Mouse (Mus musculus) forebrain, embryonic 12.5 days (tissue): ENCODE data around the gene Sebox. TPM values are rescaled to one million over a fixed set of nuclear protein-coding genes. Genes with fewer than 3 reads are reported as not detected.
A peak's percentile ranks its signal among the peaks of the same experiment; 100 is the strongest.

Experiments used
- ATAC-seq: fragments of 200-750 bp; cut with Nextera tagmentation; 2 replicates; pipeline ENCODE4 v1.8.0; 2017; ENCODE audit warnings: moderate TSS enrichment; ENCODE audit not compliant: low FRiP score
- H3K27ac ChIP-seq: fragments of 300-500 bp; sonication (generic); 2 replicates; pipeline ENCODE4 v1.5.1; 2016; ENCODE audit warnings: mild to moderate bottlenecking
- H3K27me3 ChIP-seq: fragments of 300-500 bp; sonication (generic); 2 replicates; pipeline ENCODE4 v1.6.1; 2016; ENCODE audit warnings: mild to moderate bottlenecking
- H3K36me3 ChIP-seq: fragments of 300-500 bp; sonication (generic); replicated peaks from 2 replicates; pipeline ENCODE4 v1.6.1; 2016; ENCODE audit warnings: mild to moderate bottlenecking
- H3K4me1 ChIP-seq: fragments of 300-500 bp; sonication (generic); 2 replicates; pipeline ENCODE4 v1.6.1; 2016
- H3K4me2 ChIP-seq: fragments of 300-500 bp; sonication (generic); 2 replicates; pipeline ENCODE4 v1.6.1; 2016; ENCODE audit warnings: mild to moderate bottlenecking, moderate library complexity
- H3K4me3 ChIP-seq: fragments of 300-500 bp; sonication (generic); replicated peaks from 2 replicates; pipeline ENCODE4 v1.5.1; 2016; ENCODE audit warnings: mild to moderate bottlenecking
- H3K9ac ChIP-seq: fragments of 300-500 bp; sonication (generic); 2 replicates; pipeline ENCODE4 v1.6.1; 2016; ENCODE audit warnings: mild to moderate bottlenecking
- H3K9me3 ChIP-seq: fragments of 300-500 bp; sonication (generic); 2 replicates; pipeline ENCODE4 v1.6.1; 2016
- WGBS: fragments of 180-500 bp; shearing (Covaris S2); methylation state at CpG from one replicate; pipeline ENCODE4 v1.1.7; 2016; 5-methylcytosine and 5-hydroxymethylcytosine counted together
- polyA plus RNA-seq: library from polyadenylated mRNA; unstranded; fragments of >200 nt; fragmentation: Nextera tagmentation; extraction: Ambion mirVana; gene quantifications from 2 replicates; pipeline ENCODE4 v1.2.1, GENCODE M21; 2016

Gene Sebox
- polyA plus RNA-seq, 1 experiment from 2014 or later: not detected

GRCm38 (mm10) chr11:78547718-78548460, 44.6 kb downstream of the Sebox start:
- no peak for ATAC-seq
- H3K4me3 ChIP-seq: no peak overlapping the region
- peaks cover 16% of the 10 kb centered on the region for H3K36me3 ChIP-seq
- no peak overlapping the region for H3K9ac ChIP-seq
- H3K27me3 ChIP-seq: no peaks in the 10 kb centered on the region
- H3K4me1 ChIP-seq: peaks cover 26% of the 10 kb centered on the region
- H3K4me2 ChIP-seq: no peak overlapping the region
- H3K9me3 ChIP-seq: no peaks in the 10 kb centered on the region
- 85% methylated on average over 2 of the region's 2 CpGs for WGBS
- no peak overlapping the region for H3K27ac ChIP-seq

GRCm38 (mm10) chr11:78549491-78549987, 46.3 kb downstream of the Sebox start:
- no peak for ATAC-seq
- Histone ChIP-seq H3K4me1 (peaks cover 26% of the 10 kb centered on the region), H3K27me3 (no peaks in the 10 kb centered on the region), H3K36me3 (peaks cover 5% of the 10 kb centered on the region), H3K9ac (peak overlapping the region; percentile 71), H3K4me2 (peak overlapping the region; percentile 63), H3K9me3 (peaks cover 4% of the 10 kb centered on the region; the same call in 1 of the 2 replicates), H3K27ac (no peak overlapping the region), H3K4me3 (peak overlapping the region; percentile 62)
- 19% methylated on average over 5 of the region's 5 CpGs for WGBS

GRCm38 (mm10) chr11:78550168-78551058, 47.2 kb downstream of the Sebox start, which contains the start of gene Tmem97:
Tmem97 (minus strand) TSS chr11:78550777.
- peak; percentile 100 for ATAC-seq
- under 1% methylated on average over 60 of the region's 60 CpGs for WGBS

GRCm38 (mm10) chr11:78551059-78551398, 47.8 kb downstream of the Sebox start:
- H3K36me3 ChIP-seq: no peaks in the 10 kb centered on the region
- WGBS: 36% methylated on average over 6 of the region's 6 CpGs
- H3K4me3 ChIP-seq: peak overlapping the region; percentile 62
- peak overlapping the region; percentile 62 for H3K27ac ChIP-seq
- peak; percentile 66 for ATAC-seq
- H3K4me2 ChIP-seq: peak overlapping the region; percentile 63
- H3K4me1 ChIP-seq: peaks cover 26% of the 10 kb centered on the region
- H3K9ac ChIP-seq: peak overlapping the region; percentile 51
- peaks cover 4% of the 10 kb centered on the region; the same call in 1 of the 2 replicates for H3K9me3 ChIP-seq
- H3K27me3 ChIP-seq: no peaks in the 10 kb centered on the region

More at GRCm38 (mm10) chr11:78550168-78551058, 47.2 kb downstream of the Sebox start, which contains the start of gene Tmem97:
- H3K36me3 ChIP-seq: peaks cover 2% of the 10 kb centered on the region; the same call in 1 of the 2 replicates
- H3K27ac ChIP-seq: peak within 1 kb of the TSS; percentile 86
- peaks cover 26% of the 10 kb centered on the region for H3K4me1 ChIP-seq
- peak within 1 kb of the TSS; percentile 63 for H3K4me2 ChIP-seq
- peak within 1 kb of the TSS; percentile 62 for H3K4me3 ChIP-seq
- peak within 1 kb of the TSS; percentile 71 for H3K9ac ChIP-seq
- H3K27me3 ChIP-seq: no peaks in the 10 kb centered on the region
- H3K9me3 ChIP-seq: peaks cover 4% of the 10 kb centered on the region; the same call in 1 of the 2 replicates

Other genes starting within 250 kb of the Sebox start
- gene 2610507B11Rik, start 241.7 kb upstream of the Sebox start, polyA plus RNA-seq: 79.8 and 93.9 TPM in 2 replicates
- 0.41 and 0.52 TPM in 2 replicates for gene BC030499, start 212.6 kb upstream of the Sebox start, polyA plus RNA-seq
- gene Spag5, start 201.9 kb upstream of the Sebox start, polyA plus RNA-seq: 63.0 and 64.7 TPM in 2 replicates
- 26.9 and 31.6 TPM in 2 replicates for gene Aldoc, start 180.5 kb upstream of the Sebox start, polyA plus RNA-seq
- gene Pigs, start 175.0 kb upstream of the Sebox start, polyA plus RNA-seq: 58.8 and 62.5 TPM in 2 replicates
- gene Unc119, start 160.0 kb upstream of the Sebox start, polyA plus RNA-seq: 75.6 and 76.5 TPM in 2 replicates
- gene Foxn1, start 116.9 kb upstream of the Sebox start, polyA plus RNA-seq: 0.06 TPM in 1 of 2 replicates, not detected in the other
- not detected in 2 replicates for gene Slc13a2, start 81.2 kb upstream of the Sebox start, polyA plus RNA-seq
- gene Slc46a1, start 37.8 kb upstream of the Sebox start, polyA plus RNA-seq: 18.4 and 19.2 TPM in 2 replicates
- 32.1 and 34.8 TPM in 2 replicates for gene Sarm1, start 5.7 kb upstream of the Sebox start, polyA plus RNA-seq
- gene Vtn, start 4.4 kb upstream of the Sebox start, polyA plus RNA-seq: 32.8 and 36.9 TPM in 2 replicates
- gene Tmem199, start 8.7 kb downstream of the Sebox start, polyA plus RNA-seq: 76.8 and 79.7 TPM in 2 replicates
- gene Poldip2, start 8.7 kb downstream of the Sebox start, polyA plus RNA-seq: 161 and 169 TPM in 2 replicates
- gene Tnfaip1, start 32.9 kb downstream of the Sebox start, polyA plus RNA-seq: 72.0 and 72.7 TPM in 2 replicates
- gene Ift20, start 32.9 kb downstream of the Sebox start, polyA plus RNA-seq: 93.8 and 97.1 TPM in 2 replicates
- gene Tmem97, start 47.3 kb downstream of the Sebox start, polyA plus RNA-seq: 55.3 and 55.7 TPM in 2 replicates
- gene Nlk, start 193.9 kb downstream of the Sebox start, polyA plus RNA-seq: 32.3 and 32.8 TPM in 2 replicates
- 36.5 and 40.3 TPM in 2 replicates for gene Ccnq, start 248.3 kb downstream of the Sebox start, polyA plus RNA-seq